Comparison of ENCODE assay signal across 29 mouse cellular contexts in genomic region chr5:37331133-37331505, GRCm38 (mm10). TPM values are rescaled to one million over a fixed set of nuclear protein-coding genes. Genes with fewer than 3 reads are reported as not detected.
DNase-seq lines count a peak whose midpoint lies in the region; ATAC-seq and TF ChIP-seq lines count a peak whose summit lies in the region.
"Had no signal": no experiment of that assay in that cellular context is flagged by ENCODE, and none has a peak within 500 bp of the region (broad histone marks: within the 10 kb centered on the region; RNA-seq: fewer than 3 reads in every experiment).

No protein-coding gene starts in this region.

- H3K4me1 ChIP-seq in liver, postnatal 0 days (ENCODE audit: insufficient read depth): no peaks in the 10 kb centered on the region; the same call in 1 of the 2 replicates

- no peak overlapping the region for H3K27ac ChIP-seq in liver, postnatal 0 days (ENCODE audit: low read depth)
- H3K27ac ChIP-seq: embryonic facial prominence, embryonic 12.5 days; gastrocnemius, adult 2 months; hindbrain, embryonic 10.5 days; intestine, embryonic 15.5 days; layer of hippocampus, adult 2 months; stomach, postnatal 0 days had no signal

- no peak overlapping the region for H3K4me2 ChIP-seq in liver, postnatal 0 days (ENCODE audit: low read depth, low read length)
- H3K4me2 ChIP-seq: embryonic facial prominence, embryonic 12.5 days; heart, embryonic 12.5 days; intestine, embryonic 15.5 days; midbrain, embryonic 11.5 days had no signal

- H3K36me3 ChIP-seq in liver, postnatal 0 days (replicated peaks; ENCODE audit: insufficient read depth, low read length): no peaks in the 10 kb centered on the region
- H3K36me3 ChIP-seq: G1E; intestine, embryonic 15.5 days had no signal

- no peak for TF ChIP-seq EP300 in liver, postnatal 0 days (IDR thresholded peaks at IDR 0.05; ENCODE audit: low read depth)

- no peaks in the 10 kb centered on the region for H3K9me3 ChIP-seq in liver, postnatal 0 days (ENCODE audit: low read length)
- H3K9me3 ChIP-seq: embryonic facial prominence, embryonic 12.5 days; heart, embryonic 12.5 days; hindbrain, embryonic 10.5 days; intestine, embryonic 15.5 days had no signal

- H3K4me3 ChIP-seq in liver, postnatal 0 days (ENCODE audit: low read depth, low read length): no peak overlapping the region
- H3K4me3 ChIP-seq: embryonic facial prominence, embryonic 12.5 days; gastrocnemius, adult 2 months; heart, embryonic 12.5 days; hindbrain, embryonic 10.5 days; intestine, embryonic 15.5 days; layer of hippocampus, adult 2 months had no signal

- DNase-seq in kidney, adult 11 months: peak; percentile 96
- peak; percentile 94 to 96 for DNase-seq in kidney, adult 8-10 months
- DNase-seq in kidney, postnatal 10 days: peak; percentile 82
- DNase-seq in liver, postnatal 0 days: peak; percentile 55
- DNase-seq in frontal cortex, postnatal 14 days (ENCODE audit: low spot score in 2 of 2): no peak
- DNase-seq in gastrocnemius, postnatal 25 days: no peak
- DNase-seq in layer of hippocampus, adult 9-11 months: no peak
- DNase-seq: adrenal gland, adult 8-10 months; B cell, adult 2 months; cerebellum, adult 11-12 months; cerebellum, postnatal 14 days; gastrocnemius, adult 2 months; heart, postnatal 10 days; layer of hippocampus, postnatal 36 days; lung, adult 18-20 months; lung, postnatal 10 days; right cerebral cortex, adult 18-20 months; thymus, adult 2 months had no signal

- TF ChIP-seq CTCF in liver, postnatal 0 days (IDR thresholded peaks at IDR 0.05; ENCODE audit: low read depth): no peak

- no peak overlapping the region for H3K9ac ChIP-seq in liver, postnatal 0 days (replicated peaks)
- H3K9ac ChIP-seq: embryonic facial prominence, embryonic 12.5 days; heart, embryonic 12.5 days; intestine, embryonic 15.5 days had no signal

- peaks cover 2% of the 10 kb centered on the region; the same call in 1 of the 2 replicates for H3K27me3 ChIP-seq in liver, postnatal 0 days (ENCODE audit: insufficient read depth, low read length)
- H3K27me3 ChIP-seq: embryonic facial prominence, embryonic 12.5 days; intestine, embryonic 15.5 days had no signal

- WGBS in liver, postnatal 0 days (ENCODE audit: insufficient replicate concordance): 71% methylated on average over 2 of the region's 2 CpGs

- peak; percentile 83 for ATAC-seq in liver, postnatal 0 days
- ATAC-seq: hindbrain, embryonic 16.5 days; intestine, embryonic 15.5 days had no signal

RNA-seq across cellular contexts. Expression of gene Evc, which starts 5.6 kb away (rescaled TPM):
- 0.47 and 0.65 TPM in 2 replicates for polyA plus RNA-seq in liver, postnatal 0 days (2015; fragmentation: Nextera tagmentation; extraction: Ambion mirVana)
- total RNA-seq in gastrocnemius, postnatal 25 days (2021): 10 to 100 TPM; 29.2 to 30.5 TPM
- total RNA-seq: G1E; granulocyte monocyte progenitor cell, adult 5-6 weeks; megakaryocyte progenitor cell, adult 5-6 weeks had no signal
- polyA plus RNA-seq: G1E had no signal

RNA-seq across cellular contexts. Expression of gene Evc2, which starts 7.2 kb away (rescaled TPM):
- 0.45 and 0.63 TPM in 2 replicates for polyA plus RNA-seq in liver, postnatal 0 days (2015; fragmentation: Nextera tagmentation; extraction: Ambion mirVana)
- total RNA-seq in gastrocnemius, postnatal 25 days (2021): 1 to 10 TPM; 8.2 to 9.2 TPM
- total RNA-seq: granulocyte monocyte progenitor cell, adult 5-6 weeks had no signal
- polyA plus RNA-seq: G1E had no signal

Comparison
In these comparisons a context has a peak if more than half of its experiments do, and no peak if none do; other contexts are left out.
1. DNase-seq: peak in kidney, adult 11 months (single experiment), kidney, adult 8-10 months (2 of 2), kidney, postnatal 10 days (single experiment) and liver, postnatal 0 days (single experiment); none in frontal cortex, postnatal 14 days (0 of 2), gastrocnemius, postnatal 25 days (single experiment) and layer of hippocampus, adult 9-11 months (single experiment).